Mouse (Mus musculus): ENCODE results near the gene Ebp.
A peak's percentile ranks its signal among the peaks of the same experiment; 100 is the strongest.

Gene Ebp

GRCm38 (mm10) chrX:8192126-8192639, 1.1 kb downstream of the Ebp start:
- DNase-seq (ENCODE audit: extremely low spot score, low read depth, low spot score), result no peak

GRCm38 (mm10) chrX:8182871-8183540, 10.3 kb downstream of the Ebp start:
- DNase-seq (ENCODE audit: extremely low spot score, low read depth, low spot score), result no peak

DNA sequence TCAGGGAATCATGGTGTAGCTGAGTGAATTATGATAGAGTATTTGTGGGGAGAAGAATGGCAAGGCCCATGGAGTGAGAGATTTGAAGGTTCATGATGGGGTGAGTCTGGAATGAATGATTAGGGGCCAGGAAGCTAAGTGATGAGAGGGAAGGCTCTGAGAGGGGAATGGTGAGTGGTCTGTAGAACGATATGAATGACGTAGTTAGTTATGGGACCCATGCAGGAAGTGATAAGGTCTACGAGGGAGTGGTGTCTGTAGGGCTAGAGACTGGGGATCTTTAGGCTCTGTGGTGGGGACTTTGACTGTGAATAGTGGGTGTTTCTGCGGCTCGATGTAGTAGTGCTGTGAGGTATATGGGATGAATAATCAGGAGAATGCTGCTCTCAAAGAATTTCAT, 13.7 kb downstream of the Ebp start:
- DNase-seq (ENCODE audit: extremely low spot score, low read depth, low spot score), result no peak

- DNase-seq (ENCODE audit: extremely low spot score, low read depth, low spot score), result no peak
Measured at GRCm38 (mm10) chrX:8178871-8179270, 14.4 kb downstream of the Ebp start.

DNA sequence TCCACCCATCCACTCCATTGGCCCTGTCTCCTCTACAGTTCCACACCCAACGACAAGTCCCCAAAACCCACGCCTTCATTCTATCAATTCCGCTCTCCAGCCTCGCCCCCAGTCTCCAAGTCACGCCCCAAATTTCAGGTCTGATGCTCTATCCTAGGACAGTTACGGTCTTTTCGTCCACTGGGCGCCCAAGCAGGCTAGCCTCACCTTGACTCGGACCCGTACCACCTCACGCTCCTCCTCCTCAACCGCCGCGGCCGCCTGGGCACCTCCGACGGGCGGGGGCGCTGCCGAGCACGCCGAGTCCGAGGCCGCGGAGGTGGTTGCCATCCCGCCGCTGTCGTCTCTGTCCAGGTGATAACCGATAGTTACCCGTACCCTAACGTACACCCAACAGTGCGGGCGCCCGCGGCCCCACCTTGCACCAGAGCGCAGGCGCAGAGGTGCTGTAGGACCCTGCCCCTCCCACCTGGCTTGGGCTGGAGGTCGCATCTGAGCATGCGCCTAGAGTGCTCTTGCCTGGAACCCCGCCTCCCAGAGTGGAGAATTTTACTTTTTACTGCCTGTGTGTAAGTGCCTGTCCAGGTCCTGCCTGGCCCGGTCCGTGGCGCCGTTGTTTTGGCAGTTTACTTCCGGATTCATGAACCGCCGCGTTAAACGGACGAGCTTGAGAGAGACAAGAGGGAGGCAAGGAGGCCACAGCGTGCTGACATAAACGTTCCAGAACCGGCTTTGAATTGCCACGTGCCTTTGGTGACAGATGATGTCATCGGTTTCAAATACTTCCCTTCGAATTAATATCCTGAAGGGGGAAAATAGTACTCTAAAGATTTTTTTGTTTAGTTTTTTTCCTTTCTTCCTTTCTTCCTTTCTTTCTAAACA, 17.6 kb downstream of the Ebp start, which contains the start of gene Tbc1d25:
Tbc1d25 (minus strand) TSS at position 678 of the 882 bp plus-strand sequence.
- no peak for DNase-seq (ENCODE audit: extremely low spot score, low read depth, low spot score)

- DNase-seq (ENCODE audit: extremely low spot score, low read depth, low spot score), result no peak
Measured at GRCm38 (mm10) chrX:8175169-8175503, 18.2 kb downstream of the Ebp start.

GRCm38 (mm10) chrX:8167716-8168647, 25.3 kb downstream of the Ebp start:
- DNase-seq (ENCODE audit: extremely low spot score, low read depth, low spot score), result no peak

DNA sequence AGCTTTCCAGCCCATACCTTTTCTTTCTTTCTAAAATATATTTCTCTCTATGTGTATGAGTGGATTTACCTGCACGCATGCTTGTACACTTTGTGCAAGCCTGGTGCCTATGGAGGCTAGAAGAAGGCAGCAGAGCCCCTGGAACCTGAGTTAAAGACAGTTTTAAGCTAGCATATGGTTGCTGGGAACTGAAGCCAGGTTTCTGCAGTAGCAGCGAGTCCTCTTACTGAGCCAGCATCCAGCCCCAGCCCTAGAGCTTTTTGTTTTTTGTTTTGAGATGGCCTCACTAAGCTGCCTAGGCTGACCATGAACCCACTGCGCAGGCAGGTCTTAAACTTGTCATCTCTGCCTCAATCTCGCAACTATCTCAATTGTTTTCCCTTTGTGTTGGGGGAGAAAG, 28.8 kb downstream of the Ebp start:
- DNase-seq (ENCODE audit: extremely low spot score, low read depth, low spot score), result no peak

DNA sequence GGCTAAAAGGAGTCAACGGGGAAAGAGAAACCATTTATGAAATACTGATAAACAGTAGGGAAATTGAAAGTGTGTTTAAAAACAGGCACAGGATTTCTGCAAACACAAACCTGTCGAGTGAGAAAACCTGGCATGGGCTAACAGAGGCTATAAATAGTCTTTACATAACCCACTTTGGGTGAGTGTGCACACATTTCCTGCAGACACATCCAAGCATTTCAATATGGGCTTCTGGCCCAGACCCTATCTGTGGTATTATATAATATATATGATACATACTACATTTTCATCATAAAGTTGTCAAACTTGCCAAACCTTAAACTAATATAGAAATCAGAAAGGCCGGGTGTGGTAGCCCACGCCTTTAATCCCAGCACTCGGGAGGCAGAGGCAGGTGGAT, 30.2 kb downstream of the Ebp start:
- no peak for DNase-seq (ENCODE audit: extremely low spot score, low read depth, low spot score)

DNA sequence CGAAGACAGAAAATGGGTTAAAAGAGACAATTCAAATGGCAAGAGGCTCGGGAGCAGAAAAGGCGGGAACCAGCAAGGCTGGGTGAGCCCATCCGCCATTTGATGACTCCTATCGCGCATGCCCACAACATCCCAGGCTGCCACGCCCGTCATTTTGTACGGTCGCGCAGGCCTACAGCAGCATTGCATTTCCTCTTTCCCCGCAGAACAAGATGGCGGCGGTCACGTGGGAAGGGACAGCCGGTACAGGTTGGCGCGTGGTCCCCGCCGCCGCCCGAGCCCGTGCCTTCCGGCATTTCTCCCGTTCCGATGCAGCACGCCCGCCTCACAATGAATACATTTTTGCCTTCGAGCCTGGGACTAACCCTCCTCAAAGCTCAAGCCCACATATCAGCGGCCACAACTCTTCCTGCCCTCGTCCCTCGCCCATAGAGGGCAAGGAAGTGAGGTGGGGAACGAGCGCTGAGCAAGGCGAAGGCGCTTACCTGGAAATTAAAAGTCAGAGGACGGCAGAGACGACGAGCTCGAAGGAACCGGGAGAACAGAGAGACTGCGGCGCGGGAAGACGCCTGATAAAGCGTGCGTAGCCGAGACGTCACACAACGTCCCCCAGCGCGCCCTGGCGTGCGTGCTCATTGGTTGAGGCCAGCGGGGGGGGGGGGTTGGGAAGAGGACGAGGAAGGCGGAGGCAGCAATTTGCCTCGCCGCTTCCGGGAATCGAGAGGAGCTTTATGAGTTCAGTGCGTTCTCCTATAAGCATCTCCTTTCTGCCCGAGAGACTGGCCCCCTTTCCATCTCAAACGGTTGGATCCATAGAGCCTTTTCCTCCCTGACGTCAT, 47.9 kb downstream of the Ebp start, which contains the start of gene Rbm3:
Rbm3 (minus strand) TSS at position 728 of the 839 bp plus-strand sequence.
- DNase-seq (ENCODE audit: extremely low spot score, low read depth, low spot score), result peak; percentile 62

GRCm38 (mm10) chrX:8143750-8144149, 49.6 kb downstream of the Ebp start:
- no peak for DNase-seq (ENCODE audit: extremely low spot score, low read depth, low spot score)

DNA sequence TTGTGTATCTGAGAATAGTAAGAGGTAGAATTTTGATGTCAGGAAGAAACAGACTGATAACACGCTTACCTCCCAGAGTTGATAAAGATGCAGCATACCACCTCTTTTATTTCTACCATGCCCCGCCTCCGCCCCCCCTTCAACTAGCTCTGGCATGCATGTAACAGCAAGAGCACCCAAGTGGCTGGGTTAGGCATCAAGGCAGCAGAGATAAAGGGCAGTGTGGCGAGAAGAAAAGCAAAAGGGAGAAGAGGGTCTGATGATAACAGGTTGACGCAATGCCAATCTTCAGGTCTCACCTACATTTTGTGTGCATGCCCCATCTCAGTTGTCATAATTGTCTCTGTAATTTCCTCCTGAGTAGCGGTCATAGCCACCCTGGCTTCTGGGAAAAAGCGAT, 50.4 kb downstream of the Ebp start:
- no peak for DNase-seq (ENCODE audit: extremely low spot score, low read depth, low spot score)

DNA sequence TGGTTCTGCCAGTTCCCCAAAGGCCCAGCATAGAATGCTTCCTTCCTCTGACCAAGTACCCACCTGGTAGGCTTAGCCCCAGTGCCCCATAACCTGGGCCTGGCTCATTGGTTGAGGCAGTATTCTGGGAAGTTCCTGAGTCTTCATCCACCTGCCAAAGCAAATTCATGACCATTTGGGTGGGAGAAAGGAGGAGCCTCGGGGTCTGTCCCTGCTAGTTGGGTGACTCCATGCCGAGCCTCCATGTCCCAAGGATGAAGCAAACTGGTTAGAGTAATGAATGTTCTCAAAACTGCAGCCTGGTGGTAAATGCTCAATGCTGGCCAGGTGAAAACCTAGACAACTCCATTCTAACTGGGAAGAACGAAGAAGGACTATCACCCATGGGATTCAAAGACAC, 52.3 kb downstream of the Ebp start:
- no peak for DNase-seq (ENCODE audit: extremely low spot score, low read depth, low spot score)

- DNase-seq (ENCODE audit: extremely low spot score, low read depth, low spot score), result no peak
Measured at GRCm38 (mm10) chrX:8140446-8140845, 52.9 kb downstream of the Ebp start.

GRCm38 (mm10) chrX:8139480-8139879, 53.8 kb downstream of the Ebp start:
- DNase-seq (ENCODE audit: extremely low spot score, low read depth, low spot score), result no peak

GRCm38 (mm10) chrX:8135886-8136285, 57.4 kb downstream of the Ebp start:
- no peak for DNase-seq (ENCODE audit: extremely low spot score, low read depth, low spot score)

Data from hindlimb bud, embryonic 11.5 days (tissue).